Mouse (Mus musculus) gastrocnemius, postnatal 14 days (tissue): ENCODE measurements around the gene Krtap4-2. TPM values are rescaled to one million over a fixed set of nuclear protein-coding genes. Genes with fewer than 3 reads are reported as not detected.
"Not testable (repeated sequence)": the region's sequence is repeated elsewhere in the genome, so short reads cannot be mapped to it uniquely, and the experiment has no call there.

Experiments
- DNase-seq: peaks from one replicate; pipeline ENCODE4 v3.0.0; 2021; ENCODE audit warnings: mixed read lengths
- intact Hi-C: fragments of 180-260 bp; cut with DNase I; formaldehyde crosslinking; loops from one replicate; pipeline ENCODE4 v1.15.1; 2025; ENCODE audit warnings: low total_unique reads
- long read RNA-seq, 2 experiments: library from polyadenylated mRNA; stranded (forward); transcript quantifications; one replicate each; pipeline ENCODE4 v2.0.0; 2021
- total RNA-seq, 2 experiments: library from RNA; stranded (reverse); gene quantifications; 2 replicates each; pipeline ENCODE4 v1.2.3; 2021

Krtap4-2 gene
- total RNA-seq: not detected
- long read RNA-seq, experiment 1: 0 reads
- long read RNA-seq, experiment 2: 0 reads

GRCm38 (mm10) chr11:99634653-99635134, at the start of gene Krtap4-2:
Gene Krtap4-2, minus strand, starts transcription at chr11:99635084.
- DNase-seq: no peak
- intact Hi-C loops: no loop called here

- no peak for DNase-seq
- intact Hi-C loops: no loop called here
Observed at GRCm38 (mm10) chr11:99683481-99683880, 48.6 kb upstream of the Krtap4-2 start.

GRCm38 (mm10) chr11:99665860-99666259, 31.0 kb upstream of the Krtap4-2 start, which contains the start of gene Krtap4-6:
Gene Krtap4-6, minus strand, starts transcription at chr11:99665960.
- intact Hi-C loops: no loop called here
- no peak for DNase-seq

GRCm38 (mm10) chr11:99662802-99663201, 27.9 kb upstream of the Krtap4-2 start:
- no peak for DNase-seq
- intact Hi-C loops: no loop called here

- intact Hi-C loops: no loop called here
- DNase-seq: no peak
Observed at GRCm38 (mm10) chr11:99659256-99659655, 24.4 kb upstream of the Krtap4-2 start.

GRCm38 (mm10) chr11:99658467-99659010, 23.7 kb upstream of the Krtap4-2 start, which contains the start of gene Gm11563:
Gene Gm11563, minus strand, starts transcription at chr11:99658960.
- intact Hi-C loops, DNase-seq: not testable (repeated sequence)

- intact Hi-C loops: no loop called here
- no peak for DNase-seq
Observed at GRCm38 (mm10) chr11:99657051-99657450, 22.2 kb upstream of the Krtap4-2 start.

- no peak for DNase-seq
- intact Hi-C loops: no loop called here
Observed at GRCm38 (mm10) chr11:99650136-99650535, 15.3 kb upstream of the Krtap4-2 start, which contains the start of gene Gm11555. Gene Gm11555, minus strand, starts transcription at chr11:99650236.

GRCm38 (mm10) chr11:99646444-99646843, 11.6 kb upstream of the Krtap4-2 start:
- peak; percentile 9 for DNase-seq
- intact Hi-C loops: no loop called here

GRCm38 (mm10) chr11:99644351-99644750, 9.5 kb upstream of the Krtap4-2 start:
- intact Hi-C loops: no loop called here
- DNase-seq: no peak

GRCm38 (mm10) chr11:99643635-99644139, 8.8 kb upstream of the Krtap4-2 start, which contains the start of gene Krtap4-7:
Gene Krtap4-7, minus strand, starts transcription at chr11:99644089.
- intact Hi-C loops, DNase-seq: not testable (repeated sequence)

- intact Hi-C loops: no loop called here
Observed at GRCm38 (mm10) chr11:99640926-99641325, 6.0 kb upstream of the Krtap4-2 start.

GRCm38 (mm10) chr11:99637086-99637485, 2.2 kb upstream of the Krtap4-2 start:
- DNase-seq: no peak
- intact Hi-C loops: no loop called here

More at GRCm38 (mm10) chr11:99640926-99641325, 6.0 kb upstream of the Krtap4-2 start:
- DNase-seq: no peak

- intact Hi-C loops: no loop called here
Observed at GRCm38 (mm10) chr11:99633293-99633692, 1.6 kb downstream of the Krtap4-2 start.

GRCm38 (mm10) chr11:99630890-99631289, 4.0 kb downstream of the Krtap4-2 start:
- intact Hi-C loops: no loop called here
- DNase-seq: no peak

More at GRCm38 (mm10) chr11:99633293-99633692, 1.6 kb downstream of the Krtap4-2 start:
- DNase-seq: no peak

- intact Hi-C loops: no loop called here
- DNase-seq: no peak
Observed at GRCm38 (mm10) chr11:99628138-99628537, 6.7 kb downstream of the Krtap4-2 start, which contains the start of gene Krtap4-1. Gene Krtap4-1, minus strand, starts transcription at chr11:99628238.

- intact Hi-C loops: no loop called here
- no peak for DNase-seq
Observed at GRCm38 (mm10) chr11:99620335-99620734, 14.5 kb downstream of the Krtap4-2 start, which contains the start of gene Gm11562. Gene Gm11562, minus strand, starts transcription at chr11:99620435.

- intact Hi-C loops: no loop called here
- no peak for DNase-seq
Observed at GRCm38 (mm10) chr11:99614796-99615363, 20.0 kb downstream of the Krtap4-2 start, which contains the start of gene Krtap2-4. Gene Krtap2-4, minus strand, starts transcription at chr11:99614846.

GRCm38 (mm10) chr11:99610089-99610488, 24.8 kb downstream of the Krtap4-2 start, which contains the start of gene Gm11937:
Gene Gm11937, minus strand, starts transcription at chr11:99610189.
- DNase-seq, intact Hi-C loops: not testable (repeated sequence)

GRCm38 (mm10) chr11:99609126-99609525, 25.8 kb downstream of the Krtap4-2 start:
- intact Hi-C loops: no loop called here
- DNase-seq: no peak
